Mouse (Mus musculus) CH12.LX (cell line): ENCODE data around the gene Megf11. TPM values are rescaled to one million over a fixed set of nuclear protein-coding genes. Genes with fewer than 3 reads are reported as not detected.

Source experiments
- DNase-seq: peaks from one replicate; pipeline ENCODE4 v3.0.0-alpha.2; 2013; ENCODE audit errors: extremely low read depth
- H3K27ac ChIP-seq: 2 replicates; pipeline ENCODE4 v1.5.1; 2012; ENCODE audit warnings: low read depth, mild to moderate bottlenecking, control low read depth, moderate library complexity; ENCODE audit not compliant: insufficient read depth
- H3K27me3 ChIP-seq: replicated peaks from 2 replicates; pipeline ENCODE3; 2012; ENCODE audit warnings: inconsistent platforms
- H3K36me3 ChIP-seq, 2 experiments: replicated peaks in 1 of 2; 2 replicates each; pipeline versions ENCODE3 to v1.6.1; 2012; ENCODE audit warnings: inconsistent platforms in 1 of 2, low read length in 1 of 2, mild to moderate bottlenecking in 1 of 2, mixed read lengths in 1 of 2, moderate library complexity in 1 of 2; ENCODE audit not compliant: control insufficient read depth in 1 of 2, insufficient read depth in 1 of 2
- H3K4me1 ChIP-seq, 2 experiments: 2 replicates each; pipeline ENCODE4 v1.6.1; 2012; ENCODE audit warnings: inconsistent platforms in 1 of 2, moderate library complexity in 1 of 2; ENCODE audit not compliant: insufficient read depth in 2 of 2, control insufficient read depth in 1 of 2
- H3K4me2 ChIP-seq: 2 replicates; pipeline ENCODE4 v1.6.1; 2012; ENCODE audit warnings: low read depth, mild to moderate bottlenecking, control low read depth; ENCODE audit not compliant: poor library complexity, insufficient read depth, severe bottlenecking
- H3K4me3 ChIP-seq, 3 experiments: fragments of 150-350 bp in 1 of 3; sonication (generic) in 1 of 3; replicated peaks in 1 of 3; 2 replicates each; pipeline versions ENCODE3 to v1.5.1; 2011 to 2012; ENCODE audit warnings: low read depth in 2 of 3, low read length in 2 of 3, mild to moderate bottlenecking in 2 of 3, moderate library complexity in 2 of 3, control low read depth in 1 of 3, improper control_type of control experiment in 1 of 3, inconsistent platforms in 1 of 3, mixed read lengths in 1 of 3; ENCODE audit not compliant: poor library complexity in 1 of 3
- H3K79me2 ChIP-seq: replicated peaks from 2 replicates; pipeline ENCODE4 v1.6.1; 2012; ENCODE audit warnings: mild to moderate bottlenecking, moderate library complexity; ENCODE audit not compliant: control insufficient read depth, poor library complexity, insufficient read depth, severe bottlenecking; ENCODE audit errors: extremely low read depth
- H3K9ac ChIP-seq: 2 replicates; pipeline ENCODE4 v1.6.1; 2012; ENCODE audit warnings: low read depth, mild to moderate bottlenecking, control low read depth, moderate library complexity; ENCODE audit not compliant: insufficient read depth
- H3K9me3 ChIP-seq: replicated peaks from 2 replicates; pipeline ENCODE3; 2012; ENCODE audit warnings: low read length, inconsistent platforms, mixed read lengths
- CHD1 ChIP-seq: IDR thresholded peaks from 2 replicates; pipeline ENCODE4 v1.6.1; 2012; ENCODE audit warnings: low read depth, low read length, improper control_type of control experiment, inconsistent platforms
- CHD2 ChIP-seq: IDR thresholded peaks from 2 replicates; pipeline ENCODE4 v1.6.1; 2011; ENCODE audit warnings: low read length, improper control_type of control experiment
- E2F4 ChIP-seq: IDR thresholded peaks from 2 replicates; pipeline ENCODE4 v1.6.1; 2011; ENCODE audit warnings: low read depth, low read length, improper control_type of control experiment; ENCODE audit not compliant: insufficient replicate concordance
- ELF1 ChIP-seq: IDR thresholded peaks from 2 replicates; pipeline ENCODE4 v1.6.1; 2014; ENCODE audit warnings: low read depth, mild to moderate bottlenecking, inconsistent platforms, low read length, improper control_type of control experiment
- EP300 ChIP-seq: IDR thresholded peaks from 2 replicates; pipeline ENCODE4 v1.6.1; 2011; ENCODE audit warnings: low read length, improper control_type of control experiment
- ETS1 ChIP-seq: conservative IDR thresholded peaks from 2 replicates; pipeline ENCODE4 v1.6.1; 2012; ENCODE audit warnings: low read depth, mild to moderate bottlenecking, inconsistent platforms, low read length, improper control_type of control experiment, moderate library complexity
- GABPA ChIP-seq: IDR thresholded peaks from 2 replicates; pipeline ENCODE4 v1.6.1; 2012; ENCODE audit warnings: low read depth, low read length, improper control_type of control experiment, inconsistent platforms; ENCODE audit not compliant: insufficient replicate concordance
- HCFC1 ChIP-seq: IDR thresholded peaks from 2 replicates; pipeline ENCODE4 v1.6.1; 2012; ENCODE audit warnings: low read depth, mild to moderate bottlenecking, inconsistent platforms, low read length, improper control_type of control experiment
- IRF4 ChIP-seq: IDR thresholded peaks from 2 replicates; pipeline ENCODE4 v1.6.1; 2014; ENCODE audit warnings: low read depth, mild to moderate bottlenecking, inconsistent platforms, low read length, improper control_type of control experiment
- JUND ChIP-seq: conservative IDR thresholded peaks from 2 replicates; pipeline ENCODE4 v1.6.1; 2011; ENCODE audit warnings: low read depth, low read length, improper control_type of control experiment
- KAT2A ChIP-seq: IDR thresholded peaks from 2 replicates; pipeline ENCODE4 v1.6.1; 2012; ENCODE audit warnings: low read length, improper control_type of control experiment, inconsistent platforms; ENCODE audit not compliant: insufficient replicate concordance
- MAFK ChIP-seq: IDR thresholded peaks from 2 replicates; pipeline ENCODE4 v1.6.1; 2011; ENCODE audit warnings: low read length, improper control_type of control experiment; ENCODE audit not compliant: insufficient replicate concordance
- MEF2A ChIP-seq: IDR thresholded peaks from 2 replicates; pipeline ENCODE4 v1.6.1; 2014; ENCODE audit warnings: low read depth, mild to moderate bottlenecking, inconsistent platforms, low read length, improper control_type of control experiment, borderline replicate concordance
- MXI1 ChIP-seq: IDR thresholded peaks from 2 replicates; pipeline ENCODE4 v1.6.1; 2011; ENCODE audit warnings: mild to moderate bottlenecking, low read depth, low read length, improper control_type of control experiment
- MYC ChIP-seq: IDR thresholded peaks from 2 replicates; pipeline ENCODE4 v1.6.1; 2011; ENCODE audit warnings: low read depth, mild to moderate bottlenecking, improper control_type of control experiment, low read length
- NELFE ChIP-seq: IDR thresholded peaks from 2 replicates; pipeline ENCODE4 v1.6.1; 2011; ENCODE audit warnings: low read depth, low read length, improper control_type of control experiment
- NRF1 ChIP-seq: IDR thresholded peaks from 2 replicates; pipeline ENCODE4 v1.6.1; 2014; ENCODE audit warnings: low read depth, mild to moderate bottlenecking, inconsistent platforms, low read length, improper control_type of control experiment, moderate library complexity
- SIN3A ChIP-seq: IDR thresholded peaks from 2 replicates; pipeline ENCODE4 v1.6.1; 2012; ENCODE audit warnings: low read length, improper control_type of control experiment, inconsistent platforms
- SMC3 ChIP-seq: IDR thresholded peaks from 2 replicates; pipeline ENCODE4 v1.6.1; 2011; ENCODE audit warnings: low read depth, low read length, improper control_type of control experiment
- TBP ChIP-seq: conservative IDR thresholded peaks from 2 replicates; pipeline ENCODE4 v1.6.1; 2011; ENCODE audit warnings: low read depth, low read length, improper control_type of control experiment
- TCF12 ChIP-seq: IDR thresholded peaks from 2 replicates; pipeline ENCODE4 v1.6.1; 2014; ENCODE audit warnings: low read depth, mild to moderate bottlenecking, inconsistent platforms, low read length, improper control_type of control experiment
- UBTF ChIP-seq: IDR thresholded peaks from 2 replicates; pipeline ENCODE4 v1.6.1; 2012; ENCODE audit warnings: low read depth, mild to moderate bottlenecking, inconsistent platforms, low read length, improper control_type of control experiment, moderate library complexity
- USF1 ChIP-seq: IDR thresholded peaks from 2 replicates; pipeline ENCODE4 v1.6.1; 2014; ENCODE audit warnings: low read depth, mild to moderate bottlenecking, inconsistent platforms, low read length, improper control_type of control experiment
- USF2 ChIP-seq: conservative IDR thresholded peaks from 2 replicates; pipeline ENCODE4 v1.6.1; 2011; ENCODE audit warnings: low read depth, low read length, improper control_type of control experiment
- ZC3H11A ChIP-seq: IDR thresholded peaks from 2 replicates; pipeline ENCODE4 v1.6.1; 2012; ENCODE audit warnings: low read depth, mild to moderate bottlenecking, inconsistent platforms, low read length, improper control_type of control experiment
- ZNF384 ChIP-seq: IDR thresholded peaks from 2 replicates; pipeline ENCODE4 v1.6.1; 2012; ENCODE audit warnings: low read depth, low read length, improper control_type of control experiment, inconsistent platforms
- dilution Hi-C: fragments of 300-500 bp; cut with MboI; formaldehyde crosslinking; loops from 2 replicates; pipeline ENCODE4 v1.14.3; 2020; ENCODE audit warnings: low sequenced_read_pairs; ENCODE audit not compliant: extremely low pct_unique_long_range_greater_than_20kb, extremely low pct_ligation_motif_present
- in situ Hi-C: fragments of 300-500 bp; cut with MboI; formaldehyde crosslinking; loops from 3 replicates; pipeline ENCODE4 v1.14.3; 2019; ENCODE audit warnings: low sequenced_read_pairs, low pct_ligation_motif_present, low pct_unique_long_range_greater_than_20kb, mixed read lengths
- polyA plus RNA-seq: library from polyadenylated mRNA; unstranded; fragments of >175 nt; gene quantifications from 2 replicates; pipeline ENCODE4 v1.2.1, GENCODE M21; 2012; ENCODE audit warnings: low read depth; ENCODE audit not compliant: insufficient read length
- total RNA-seq, 2 experiments: library from RNA; depleted of rRNA; stranded (reverse); fragments of 300-350 nt in 1 of 2; fragments of >200 nt in 1 of 2; gene quantifications; 2 replicates each; pipeline ENCODE4 v1.2.3; 2012 to 2014

Megf11 gene
- total and polyA plus RNA-seq, 3 experiments = 0.04 to 0.59 TPM; not detected in 1

GRCm38 (mm10) chr9:64462870-64463269, 77.4 kb downstream of the Megf11 start:
- H3K79me2 ChIP-seq = no peaks in the 10 kb centered on the region
- dilution Hi-C loops = no loop called here
- TF ChIP-seq SMC3 (no peak), KAT2A (no peak), ZNF384 (no peak), HCFC1 (no peak), UBTF (no peak), TCF12 (no peak), EP300 (no peak), SIN3A (no peak), TBP (no peak), E2F4 (no peak), MEF2A (no peak), MAFK (no peak), JUND (no peak), NELFE (no peak), ELF1 (no peak), MYC (no peak), NRF1 (no peak), MXI1 (no peak)
- TF ChIP-seq, all 38 proteins: peak for 0
- H3K4me1 ChIP-seq = peaks cover 0 to 25% of the 10 kb centered on the region in 2 experiments; a peak in 2 of 4 replicates
- no peak overlapping the region for H3K4me3 ChIP-seq
- H3K27me3 ChIP-seq = peaks cover 2% of the 10 kb centered on the region
- no peak for DNase-seq
- no peak overlapping the region for H3K27ac ChIP-seq
- in situ Hi-C loops = no loop called here
- no peak overlapping the region for H3K4me2 ChIP-seq
- H3K9ac ChIP-seq = no peak overlapping the region
- H3K9me3 ChIP-seq = no peaks in the 10 kb centered on the region
- no peaks in the 10 kb centered on the region for H3K36me3 ChIP-seq

- Histone ChIP-seq H3K27me3 (peaks cover 2% of the 10 kb centered on the region), H3K9me3 (no peaks in the 10 kb centered on the region), H3K79me2 (no peaks in the 10 kb centered on the region), H3K27ac (no peak overlapping the region), H3K9ac (no peak overlapping the region), H3K36me3 (no peaks in the 10 kb centered on the region), H3K4me1 (peaks cover 0 to 21% of the 10 kb centered on the region in 2 experiments; a peak in 2 of 4 replicates), H3K4me2 (no peak overlapping the region), H3K4me3 (no peak overlapping the region)
- in situ Hi-C loops = no loop called here
- no peak for DNase-seq
- dilution Hi-C loops = no loop called here
- TF ChIP-seq USF1 (no peak), GABPA (no peak), CHD2 (no peak), USF2 (no peak), ETS1 (no peak), ZC3H11A (no peak), IRF4 (no peak), MXI1 (no peak), HCFC1 (no peak), SIN3A (no peak), TBP (no peak), CHD1 (no peak)
Measured at GRCm38 (mm10) chr9:64466090-64466489, 80.7 kb downstream of the Megf11 start.
